Mouse (Mus musculus) erythroblast, embryonic 14.5 days (primary cell): ENCODE data around the gene Gas7.

Experiments
- GATA1 ChIP-seq: IDR thresholded peaks from 2 replicates; pipeline ENCODE4 v1.6.1; 2012; ENCODE audit warnings: low read length, inconsistent platforms, mixed read lengths
- TAL1 ChIP-seq: IDR thresholded peaks from 3 replicates; pipeline ENCODE4 v1.6.1; 2012; ENCODE audit warnings: low read length, inconsistent platforms, mixed read lengths

GRCm38 (mm10) chr11:67636905-67637586 lies 181.8 kb downstream of the Gas7 start:
- TF ChIP-seq GATA1 (no peak), TAL1 (no peak)
